Mouse (Mus musculus) forebrain, embryonic 12.5 days (tissue): ENCODE data around the gene Ddx6. TPM values are rescaled to one million over a fixed set of nuclear protein-coding genes. Genes with fewer than 3 reads are reported as not detected.
"Not testable (repeated sequence)": the region's sequence is repeated elsewhere in the genome, so short reads cannot be mapped to it uniquely, and the experiment has no call there.

Experiments used
- ATAC-seq: fragments of 200-750 bp; cut with Nextera tagmentation; 2 replicates; pipeline ENCODE4 v1.8.0; 2017; ENCODE audit warnings: moderate TSS enrichment; ENCODE audit not compliant: low FRiP score
- H3K27ac ChIP-seq: fragments of 300-500 bp; sonication (generic); 2 replicates; pipeline ENCODE4 v1.5.1; 2016; ENCODE audit warnings: mild to moderate bottlenecking
- H3K27me3 ChIP-seq: fragments of 300-500 bp; sonication (generic); 2 replicates; pipeline ENCODE4 v1.6.1; 2016; ENCODE audit warnings: mild to moderate bottlenecking
- H3K36me3 ChIP-seq: fragments of 300-500 bp; sonication (generic); replicated peaks from 2 replicates; pipeline ENCODE4 v1.6.1; 2016; ENCODE audit warnings: mild to moderate bottlenecking
- H3K4me1 ChIP-seq: fragments of 300-500 bp; sonication (generic); 2 replicates; pipeline ENCODE4 v1.6.1; 2016
- H3K4me2 ChIP-seq: fragments of 300-500 bp; sonication (generic); 2 replicates; pipeline ENCODE4 v1.6.1; 2016; ENCODE audit warnings: mild to moderate bottlenecking, moderate library complexity
- H3K4me3 ChIP-seq: fragments of 300-500 bp; sonication (generic); replicated peaks from 2 replicates; pipeline ENCODE4 v1.5.1; 2016; ENCODE audit warnings: mild to moderate bottlenecking
- H3K9ac ChIP-seq: fragments of 300-500 bp; sonication (generic); 2 replicates; pipeline ENCODE4 v1.6.1; 2016; ENCODE audit warnings: mild to moderate bottlenecking
- H3K9me3 ChIP-seq: fragments of 300-500 bp; sonication (generic); 2 replicates; pipeline ENCODE4 v1.6.1; 2016
- WGBS: fragments of 180-500 bp; shearing (Covaris S2); methylation state at CpG from one replicate; pipeline ENCODE4 v1.1.7; 2016; 5-methylcytosine and 5-hydroxymethylcytosine counted together
- polyA plus RNA-seq: library from polyadenylated mRNA; unstranded; fragments of >200 nt; fragmentation: Nextera tagmentation; extraction: Ambion mirVana; gene quantifications from 2 replicates; pipeline ENCODE4 v1.2.1, GENCODE M21; 2016

Ddx6 gene
- polyA plus RNA-seq, 1 experiment from 2014 or later: 24.4 TPM

DNA sequence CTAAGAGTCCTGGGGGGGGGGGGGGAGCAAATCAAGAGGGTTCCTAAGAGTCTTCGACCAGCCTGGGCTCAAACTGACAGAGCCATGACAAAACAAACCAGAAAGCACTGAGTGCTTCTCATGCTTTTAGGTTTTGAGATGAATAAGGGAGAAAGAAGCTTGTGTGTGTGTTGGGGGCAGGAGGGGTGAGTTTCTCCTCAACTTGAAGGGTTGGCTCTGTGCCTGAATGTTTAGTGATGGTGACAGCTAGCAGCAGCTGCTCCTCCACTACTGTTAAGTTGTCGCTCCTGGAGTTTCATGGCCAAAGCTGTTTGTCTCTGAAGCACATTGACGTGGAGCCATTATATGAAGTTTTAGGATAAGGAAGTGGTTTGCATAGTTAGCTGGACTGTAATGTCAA, 16.4 kb downstream of the Ddx6 start:
- no peak overlapping the region for H3K27ac ChIP-seq
- no peak overlapping the region for H3K4me2 ChIP-seq
- no peak for ATAC-seq
- WGBS: 66% methylated on average over 3 of the region's 3 CpGs
- H3K9me3 ChIP-seq: no peaks in the 10 kb centered on the region
- no peak overlapping the region for H3K9ac ChIP-seq
- peaks cover 88% of the 10 kb centered on the region for H3K36me3 ChIP-seq
- no peak overlapping the region for H3K4me3 ChIP-seq
- H3K4me1 ChIP-seq: no peaks in the 10 kb centered on the region
- no peaks in the 10 kb centered on the region for H3K27me3 ChIP-seq

DNA sequence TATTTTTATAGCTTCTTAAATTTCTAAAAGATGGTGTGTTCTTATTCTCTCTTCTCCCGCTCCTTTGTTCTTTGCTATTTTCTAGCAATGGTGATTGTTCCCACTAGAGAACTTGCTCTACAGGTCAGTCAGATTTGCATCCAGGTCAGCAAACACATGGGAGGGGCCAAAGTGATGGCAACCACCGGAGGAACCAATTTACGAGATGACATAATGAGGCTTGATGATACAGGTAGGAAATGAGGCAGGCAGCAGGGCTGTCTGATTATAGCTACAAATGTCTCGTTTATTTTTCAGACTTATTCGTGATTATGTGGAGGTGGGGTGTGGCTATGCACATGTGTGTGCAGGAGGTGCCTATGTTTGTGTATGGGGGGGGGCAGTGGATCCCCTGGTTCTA, 19.7 kb downstream of the Ddx6 start:
- Histone ChIP-seq H3K4me1 (no peaks in the 10 kb centered on the region), H3K36me3 (peaks cover 84% of the 10 kb centered on the region), H3K9ac (no peak overlapping the region), H3K9me3 (no peaks in the 10 kb centered on the region), H3K27me3 (no peaks in the 10 kb centered on the region), H3K4me3 (no peak overlapping the region), H3K4me2 (no peak overlapping the region), H3K27ac (no peak overlapping the region)
- ATAC-seq: no peak
- WGBS: 80% methylated on average over 5 of the region's 5 CpGs

- H3K4me1 ChIP-seq: no peaks in the 10 kb centered on the region
Observed at GRCm38 (mm10) chr9:44626268-44626667, 21.6 kb downstream of the Ddx6 start.

DNA sequence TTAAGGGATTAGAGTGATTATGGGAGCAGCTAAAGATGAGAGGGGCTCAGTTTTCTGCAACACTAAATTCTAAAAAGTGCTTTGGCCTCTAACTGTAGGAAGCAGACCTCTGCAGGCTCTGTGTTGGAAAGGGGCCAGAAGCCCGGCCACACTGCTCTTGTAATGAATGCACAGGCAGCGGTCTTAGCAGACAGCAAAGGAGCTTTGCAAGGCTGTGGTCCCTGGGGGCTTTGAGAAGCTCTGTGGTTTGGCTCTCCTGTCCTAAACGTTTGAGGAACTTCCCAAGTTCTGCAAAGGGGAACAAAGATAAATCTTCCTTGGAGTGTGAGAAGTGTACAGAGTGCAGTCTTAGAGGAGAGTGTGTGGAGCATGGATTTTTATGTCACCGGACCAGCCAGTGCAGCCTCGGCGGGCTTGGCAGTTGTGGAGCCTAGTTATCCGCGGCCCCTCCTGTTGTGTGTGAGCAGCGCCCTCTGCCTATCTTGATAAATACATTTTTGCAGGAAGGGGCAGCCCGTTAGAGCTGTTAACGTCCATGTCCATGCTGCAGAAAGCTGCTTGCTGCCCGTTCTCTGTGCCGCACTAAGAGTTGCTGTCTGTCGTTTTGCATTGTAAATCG, 33.0 kb downstream of the Ddx6 start:
- H3K27ac ChIP-seq: no peak overlapping the region
- H3K4me1 ChIP-seq: no peaks in the 10 kb centered on the region
- no peak for ATAC-seq
- H3K9me3 ChIP-seq: no peaks in the 10 kb centered on the region
- H3K4me3 ChIP-seq: no peak overlapping the region
- H3K27me3 ChIP-seq: no peaks in the 10 kb centered on the region
- H3K4me2 ChIP-seq: no peak overlapping the region
- 85% methylated on average over 15 of the region's 15 CpGs for whole genome bisulfite sequencing
- H3K36me3 ChIP-seq: peaks cover 72% of the 10 kb centered on the region
- no peak overlapping the region for H3K9ac ChIP-seq

More at GRCm38 (mm10) chr9:44626268-44626667, 21.6 kb downstream of the Ddx6 start:
- Histone ChIP-seq H3K36me3 (peaks cover 85% of the 10 kb centered on the region), H3K9me3 (no peaks in the 10 kb centered on the region), H3K27me3 (no peaks in the 10 kb centered on the region), H3K4me3 (no peak overlapping the region), H3K4me2 (no peak overlapping the region), H3K27ac (no peak overlapping the region), H3K9ac (no peak overlapping the region)
- no peak for ATAC-seq
- WGBS: 92% methylated on average over 5 of the region's 5 CpGs

DNA sequence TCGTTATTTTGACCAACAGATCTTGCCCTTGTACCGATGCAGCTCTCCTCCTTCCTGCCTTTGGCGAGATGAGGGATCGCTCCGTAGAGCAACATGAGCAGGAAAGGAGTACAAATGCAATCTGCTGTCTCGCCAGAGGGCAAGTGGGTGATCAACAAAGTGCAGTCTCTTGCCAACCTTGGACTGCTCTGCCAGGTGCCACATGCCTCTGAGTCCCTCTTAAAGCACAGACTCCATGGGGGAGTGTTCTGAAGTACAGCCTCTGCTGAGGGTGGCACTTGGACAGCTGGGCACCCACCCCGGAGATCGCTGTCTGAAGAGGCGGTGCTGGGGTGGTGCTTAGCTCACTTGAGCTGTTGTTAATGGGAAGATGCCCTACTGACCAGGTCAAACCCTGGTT, 34.0 kb downstream of the Ddx6 start:
- not testable (repeated sequence) for ATAC-seq, H3K27ac ChIP-seq, H3K4me2 ChIP-seq, H3K27me3 ChIP-seq, H3K4me1 ChIP-seq, H3K4me3 ChIP-seq, H3K9me3 ChIP-seq, H3K9ac ChIP-seq
- peaks cover 61% of the 10 kb centered on the region for H3K36me3 ChIP-seq
- WGBS: 96% methylated on average over 9 of the region's 9 CpGs

- not testable (repeated sequence) for H3K27ac ChIP-seq, H3K9me3 ChIP-seq, ATAC-seq, H3K4me1 ChIP-seq, H3K27me3 ChIP-seq, H3K4me2 ChIP-seq, H3K4me3 ChIP-seq, H3K9ac ChIP-seq
- WGBS: 89% methylated on average over 1 of the region's 1 CpGs
- peaks cover 48% of the 10 kb centered on the region for H3K36me3 ChIP-seq
Observed at GRCm38 (mm10) chr9:44640028-44640427, 35.3 kb downstream of the Ddx6 start.

- Histone ChIP-seq H3K36me3 (peaks cover 40% of the 10 kb centered on the region), H3K9me3 (no peaks in the 10 kb centered on the region), H3K4me3 (no peak overlapping the region), H3K27ac (no peak overlapping the region), H3K27me3 (no peaks in the 10 kb centered on the region), H3K4me1 (no peaks in the 10 kb centered on the region), H3K9ac (no peak overlapping the region), H3K4me2 (no peak overlapping the region)
- 89% methylated on average over 3 of the region's 3 CpGs for WGBS
- no peak for ATAC-seq
Observed at GRCm38 (mm10) chr9:44640646-44641357, 36.1 kb downstream of the Ddx6 start.

DNA sequence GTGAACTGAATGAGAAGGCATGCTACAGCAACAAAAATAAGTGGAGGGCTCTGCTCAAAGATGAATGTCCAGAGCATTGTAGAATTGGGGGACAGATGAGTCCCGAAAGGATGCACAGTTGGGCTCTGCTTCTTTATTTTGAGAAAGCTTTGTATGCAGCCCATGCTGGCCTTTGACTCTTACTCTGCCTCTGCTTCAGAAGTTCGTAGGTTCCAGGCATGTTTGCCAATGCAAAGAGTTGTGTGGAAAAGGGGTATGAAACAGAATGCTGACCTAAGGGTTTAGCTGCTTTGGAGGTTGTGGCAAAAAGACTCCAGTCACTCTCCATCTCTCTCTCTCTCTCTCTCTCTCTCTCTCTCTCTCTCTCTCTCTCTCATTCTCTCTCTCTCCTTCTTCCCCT, 36.9 kb downstream of the Ddx6 start:
- Histone ChIP-seq H3K9me3 (no peaks in the 10 kb centered on the region), H3K27ac (no peak overlapping the region), H3K4me2 (no peak overlapping the region), H3K4me3 (no peak overlapping the region), H3K9ac (no peak overlapping the region), H3K27me3 (no peaks in the 10 kb centered on the region), H3K4me1 (no peaks in the 10 kb centered on the region), H3K36me3 (peaks cover 32% of the 10 kb centered on the region)
- 90% methylated on average over 2 of the region's 2 CpGs for WGBS
- ATAC-seq: no peak

GRCm38 (mm10) chr9:44643103-44643502, 38.4 kb downstream of the Ddx6 start:
- H3K27ac ChIP-seq: no peak overlapping the region
- H3K27me3 ChIP-seq: no peaks in the 10 kb centered on the region
- H3K9me3 ChIP-seq: no peaks in the 10 kb centered on the region
- H3K4me3 ChIP-seq: no peak overlapping the region
- H3K4me1 ChIP-seq: no peaks in the 10 kb centered on the region
- H3K4me2 ChIP-seq: no peak overlapping the region
- no peak for ATAC-seq
- H3K9ac ChIP-seq: no peak overlapping the region
- 95% methylated on average over 7 of the region's 7 CpGs for WGBS
- peaks cover 17% of the 10 kb centered on the region for H3K36me3 ChIP-seq

- Histone ChIP-seq H3K4me1 (no peaks in the 10 kb centered on the region), H3K9ac (no peak overlapping the region), H3K4me3 (no peak overlapping the region), H3K27me3 (no peaks in the 10 kb centered on the region), H3K27ac (no peak overlapping the region), H3K9me3 (no peaks in the 10 kb centered on the region), H3K4me2 (no peak overlapping the region), H3K36me3 (peaks cover 9% of the 10 kb centered on the region)
- 90% methylated on average over 2 of the region's 2 CpGs for WGBS
- no peak for ATAC-seq
Observed at GRCm38 (mm10) chr9:44644186-44644585, 39.5 kb downstream of the Ddx6 start.

- no peak for ATAC-seq
- no peak overlapping the region for H3K4me3 ChIP-seq
- no peaks in the 10 kb centered on the region for H3K27me3 ChIP-seq
- no peak overlapping the region for H3K9ac ChIP-seq
- no peak overlapping the region for H3K4me2 ChIP-seq
- H3K9me3 ChIP-seq: no peaks in the 10 kb centered on the region
- no peak overlapping the region for H3K27ac ChIP-seq
- WGBS: 70% methylated on average over 5 of the region's 5 CpGs
- no peaks in the 10 kb centered on the region for H3K4me1 ChIP-seq
- H3K36me3 ChIP-seq: peaks cover 4% of the 10 kb centered on the region
Observed at GRCm38 (mm10) chr9:44645481-44645880, 40.8 kb downstream of the Ddx6 start.

DNA sequence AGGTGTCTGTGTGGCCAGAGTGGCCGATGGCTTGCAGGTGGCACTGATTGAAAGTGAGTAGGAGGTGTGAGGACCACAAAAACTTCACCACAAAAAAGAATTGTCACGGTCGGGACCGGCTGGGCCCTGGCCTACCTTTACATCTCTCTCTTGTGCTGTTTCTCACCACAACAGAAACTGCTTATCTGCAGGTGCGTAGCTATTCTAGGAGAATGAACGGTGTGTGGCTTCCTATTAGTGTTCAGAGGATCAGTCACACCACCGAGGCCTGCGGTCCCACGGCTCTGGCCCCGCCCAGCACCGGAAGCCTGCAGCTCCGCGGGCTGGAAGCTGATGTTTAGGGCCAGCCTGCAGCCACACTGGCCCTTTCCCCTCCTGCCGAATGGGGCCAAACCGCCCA, 41.2 kb downstream of the Ddx6 start:
- H3K27ac ChIP-seq: no peak overlapping the region
- no peaks in the 10 kb centered on the region for H3K27me3 ChIP-seq
- WGBS: 72% methylated on average over 15 of the region's 15 CpGs
- H3K9ac ChIP-seq: no peak overlapping the region
- H3K4me3 ChIP-seq: no peak overlapping the region
- H3K36me3 ChIP-seq: no peaks in the 10 kb centered on the region; the same call in none of the 2 replicates
- no peak for ATAC-seq
- H3K4me2 ChIP-seq: no peak overlapping the region
- no peaks in the 10 kb centered on the region for H3K9me3 ChIP-seq
- no peaks in the 10 kb centered on the region for H3K4me1 ChIP-seq

- Histone ChIP-seq H3K27me3 (no peaks in the 10 kb centered on the region), H3K4me2 (no peak overlapping the region), H3K4me3 (no peak overlapping the region), H3K36me3 (no peaks in the 10 kb centered on the region; the same call in 1 of the 2 replicates), H3K9ac (no peak overlapping the region), H3K4me1 (no peaks in the 10 kb centered on the region), H3K27ac (no peak overlapping the region), H3K9me3 (no peaks in the 10 kb centered on the region)
- ATAC-seq: no peak
- 91% methylated on average over 6 of the region's 6 CpGs for WGBS
Observed at GRCm38 (mm10) chr9:44646366-44646765, 41.7 kb downstream of the Ddx6 start.
